Mouse (Mus musculus) stomach, embryonic 16.5 days (tissue): ENCODE data around the gene Ppp6r3. TPM values are rescaled to one million over a fixed set of nuclear protein-coding genes. Genes with fewer than 3 reads are reported as not detected.

ENCODE experiments used
- ATAC-seq: fragments of 200-750 bp; cut with Nextera tagmentation; 2 replicates; pipeline ENCODE4 v1.8.0; 2017; ENCODE audit warnings: moderate number of reproducible peaks, moderate TSS enrichment; ENCODE audit not compliant: insufficient read depth, low FRiP score
- H3K27ac ChIP-seq: fragments of 300-500 bp; sonication (generic); 2 replicates; pipeline ENCODE4 v1.5.1; 2014; ENCODE audit warnings: low read length
- H3K27me3 ChIP-seq: fragments of 300-500 bp; sonication (generic); 2 replicates; pipeline ENCODE4 v1.6.1; 2014; ENCODE audit warnings: low read length, control low read depth, mixed read lengths; ENCODE audit not compliant: control insufficient read depth, insufficient read depth
- H3K36me3 ChIP-seq: fragments of 300-500 bp; sonication (generic); 2 replicates; pipeline ENCODE4 v1.6.1; 2014; ENCODE audit warnings: low read length; ENCODE audit not compliant: control insufficient read depth, insufficient read depth
- H3K4me1 ChIP-seq: fragments of 300-500 bp; sonication (generic); 2 replicates; pipeline ENCODE4 v1.6.1; 2014; ENCODE audit warnings: low read length, control low read depth, mixed read lengths; ENCODE audit not compliant: control insufficient read depth, insufficient read depth
- H3K4me2 ChIP-seq: fragments of 300-500 bp; sonication (generic); 2 replicates; pipeline ENCODE4 v1.6.1; 2014; ENCODE audit warnings: low read depth, low read length, mixed read lengths
- H3K4me3 ChIP-seq: fragments of 300-500 bp; sonication (generic); replicated peaks from 2 replicates; pipeline ENCODE4 v1.5.1; 2014; ENCODE audit warnings: mild to moderate bottlenecking, low read length
- H3K9ac ChIP-seq: fragments of 300-500 bp; sonication (generic); 2 replicates; pipeline ENCODE4 v1.6.1; 2014; ENCODE audit warnings: low read length
- H3K9me3 ChIP-seq: fragments of 300-500 bp; sonication (generic); replicated peaks from 2 replicates; pipeline ENCODE4 v1.6.1; 2016; ENCODE audit warnings: low read length, control low read depth; ENCODE audit not compliant: control insufficient read depth
- WGBS: fragments of 180-500 bp; shearing (Covaris S2); extraction: QIAGEN DNeasy Blood & Tissue Kit; methylation state at CpG from one replicate; pipeline ENCODE4 v1.1.7; 2014; 5-methylcytosine and 5-hydroxymethylcytosine counted together
- polyA plus RNA-seq: library from polyadenylated mRNA; unstranded; fragments of >200 nt; fragmentation: Nextera tagmentation; extraction: Ambion mirVana; gene quantifications from 2 replicates; pipeline ENCODE4 v1.2.1, GENCODE M21; 2015

The Ppp6r3 gene
- polyA plus RNA-seq, 1 experiment from 2014 or later = 54.0 TPM

GRCm38 (mm10) chr19:3458331-3459099 lies 117.0 kb downstream of the Ppp6r3 start:
- H3K36me3 ChIP-seq = peaks cover 38% of the 10 kb centered on the region

GRCm38 (mm10) chr19:3457700-3458099 lies 117.8 kb downstream of the Ppp6r3 start:
- Histone ChIP-seq H3K27ac (no peak overlapping the region), H3K9me3 (no peaks in the 10 kb centered on the region), H3K4me3 (no peak overlapping the region), H3K27me3 (no peaks in the 10 kb centered on the region), H3K4me2 (no peak overlapping the region), H3K9ac (no peak overlapping the region), H3K36me3 (peaks cover 34% of the 10 kb centered on the region), H3K4me1 (no peaks in the 10 kb centered on the region)
- 91% methylated on average over 4 of the region's 4 CpGs for WGBS
- no peak for ATAC-seq

More at GRCm38 (mm10) chr19:3458331-3459099, 117.0 kb downstream of the Ppp6r3 start:
- WGBS = 87% methylated on average over 6 of the region's 6 CpGs
- no peak overlapping the region for H3K4me2 ChIP-seq
- no peak overlapping the region for H3K27ac ChIP-seq
- no peak overlapping the region for H3K4me3 ChIP-seq
- ATAC-seq = no peak
- H3K27me3 ChIP-seq = no peaks in the 10 kb centered on the region
- H3K9me3 ChIP-seq = no peaks in the 10 kb centered on the region
- no peaks in the 10 kb centered on the region for H3K4me1 ChIP-seq
- no peak overlapping the region for H3K9ac ChIP-seq

GRCm38 (mm10) chr19:3451649-3452048 lies 123.9 kb downstream of the Ppp6r3 start:
- 57% methylated on average over 6 of the region's 6 CpGs for WGBS

GRCm38 (mm10) chr19:3451170-3451569 lies 124.4 kb downstream of the Ppp6r3 start:
- Histone ChIP-seq H3K4me2 (no peak overlapping the region), H3K9me3 (no peaks in the 10 kb centered on the region), H3K27ac (no peak overlapping the region), H3K36me3 (peaks cover 12% of the 10 kb centered on the region; the same call in 1 of the 2 replicates), H3K4me1 (no peaks in the 10 kb centered on the region), H3K27me3 (no peaks in the 10 kb centered on the region), H3K4me3 (no peak overlapping the region), H3K9ac (no peak overlapping the region)
- peak; percentile 74; the same call in 1 of the 2 replicates for ATAC-seq
- WGBS = 20% methylated on average over 6 of the region's 6 CpGs

More at GRCm38 (mm10) chr19:3451649-3452048, 123.9 kb downstream of the Ppp6r3 start:
- Histone ChIP-seq H3K4me2 (no peak overlapping the region), H3K27ac (no peak overlapping the region), H3K27me3 (no peaks in the 10 kb centered on the region), H3K4me1 (no peaks in the 10 kb centered on the region), H3K4me3 (no peak overlapping the region), H3K9me3 (no peaks in the 10 kb centered on the region), H3K9ac (no peak overlapping the region), H3K36me3 (peaks cover 14% of the 10 kb centered on the region; the same call in 1 of the 2 replicates)
- no peak for ATAC-seq

- no peak overlapping the region for H3K9ac ChIP-seq
- no peaks in the 10 kb centered on the region for H3K9me3 ChIP-seq
- no peak overlapping the region for H3K27ac ChIP-seq
- 86% methylated on average over 3 of the region's 3 CpGs for WGBS
- H3K4me3 ChIP-seq = no peak overlapping the region
- no peaks in the 10 kb centered on the region for H3K4me1 ChIP-seq
- peaks cover 9% of the 10 kb centered on the region; the same call in 1 of the 2 replicates for H3K36me3 ChIP-seq
- no peak for ATAC-seq
- H3K4me2 ChIP-seq = no peak overlapping the region
- no peaks in the 10 kb centered on the region for H3K27me3 ChIP-seq
Observed at GRCm38 (mm10) chr19:3450714-3451113, 124.8 kb downstream of the Ppp6r3 start.

- Histone ChIP-seq H3K4me1 (no peaks in the 10 kb centered on the region), H3K4me2 (no peak overlapping the region), H3K9ac (no peak overlapping the region), H3K27ac (no peak overlapping the region), H3K36me3 (no peaks in the 10 kb centered on the region), H3K4me3 (no peak overlapping the region), H3K27me3 (no peaks in the 10 kb centered on the region), H3K9me3 (no peaks in the 10 kb centered on the region)
- 55% methylated on average over 3 of the region's 3 CpGs for WGBS
- ATAC-seq = peak; percentile 33; the same call in 1 of the 2 replicates
Observed at GRCm38 (mm10) chr19:3449248-3449647, 126.3 kb downstream of the Ppp6r3 start.

- Histone ChIP-seq H3K4me2 (no peak overlapping the region), H3K4me3 (no peak overlapping the region), H3K36me3 (no peaks in the 10 kb centered on the region), H3K9ac (no peak overlapping the region), H3K9me3 (no peaks in the 10 kb centered on the region), H3K27me3 (no peaks in the 10 kb centered on the region), H3K27ac (no peak overlapping the region), H3K4me1 (no peaks in the 10 kb centered on the region)
- ATAC-seq = no peak
- WGBS = 69% methylated on average over 3 of the region's 3 CpGs
Observed at GRCm38 (mm10) chr19:3447348-3447747, 128.2 kb downstream of the Ppp6r3 start.

- WGBS = 64% methylated on average over 10 of the region's 10 CpGs
- H3K4me3 ChIP-seq = no peak overlapping the region
- no peak for ATAC-seq
Observed at GRCm38 (mm10) chr19:3441092-3441491, 134.5 kb downstream of the Ppp6r3 start.

GRCm38 (mm10) chr19:3440667-3441066 lies 134.9 kb downstream of the Ppp6r3 start:
- no peak overlapping the region for H3K27ac ChIP-seq
- H3K4me3 ChIP-seq = no peak overlapping the region
- WGBS = 66% methylated on average over 5 of the region's 5 CpGs
- H3K27me3 ChIP-seq = no peaks in the 10 kb centered on the region
- no peaks in the 10 kb centered on the region for H3K9me3 ChIP-seq
- no peaks in the 10 kb centered on the region for H3K36me3 ChIP-seq
- no peak overlapping the region for H3K9ac ChIP-seq
- no peaks in the 10 kb centered on the region for H3K4me1 ChIP-seq
- no peak for ATAC-seq
- no peak overlapping the region for H3K4me2 ChIP-seq

More at GRCm38 (mm10) chr19:3441092-3441491, 134.5 kb downstream of the Ppp6r3 start:
- Histone ChIP-seq H3K36me3 (no peaks in the 10 kb centered on the region), H3K9ac (no peak overlapping the region), H3K4me2 (no peak overlapping the region), H3K27ac (no peak overlapping the region), H3K27me3 (no peaks in the 10 kb centered on the region), H3K4me1 (no peaks in the 10 kb centered on the region), H3K9me3 (no peaks in the 10 kb centered on the region)
